Mouse (Mus musculus): ENCODE data around the gene Clec14a.
A peak's percentile ranks its signal among the peaks of the same experiment; 100 is the strongest.
"Not testable (repeated sequence)": the region's sequence is repeated elsewhere in the genome, so short reads cannot be mapped to it uniquely, and the experiment has no call there.

Gene Clec14a

GRCm38 (mm10) chr12:58268563-58269501 is at the start of gene Clec14a:
Gene Clec14a, minus strand, starts transcription at chr12:58269290.
- DNase-seq: peak; percentile 27

DNA sequence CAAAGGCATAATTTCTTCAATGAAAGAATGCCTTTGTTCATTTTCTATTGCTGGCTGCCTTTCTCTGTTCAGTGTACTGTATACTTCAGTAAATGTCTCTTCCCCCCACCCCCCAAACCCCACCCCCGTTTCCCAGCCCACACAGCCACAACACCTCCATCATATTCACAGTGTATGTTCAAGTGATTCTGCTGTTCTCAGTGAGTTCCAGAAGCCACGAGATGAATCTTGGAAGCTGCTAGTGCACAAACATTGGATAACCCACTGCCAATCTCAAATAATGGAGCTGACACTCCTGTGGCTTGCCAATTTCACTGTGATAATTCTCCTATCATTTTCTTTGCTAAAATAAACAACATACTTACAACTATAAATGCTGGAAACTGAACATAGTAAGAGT is 38.7 kb upstream of the Clec14a start:
- DNase-seq: no peak

- DNase-seq: not testable (repeated sequence)
Measured at GRCm38 (mm10) chr12:58306402-58306801, 37.3 kb upstream of the Clec14a start.

DNA sequence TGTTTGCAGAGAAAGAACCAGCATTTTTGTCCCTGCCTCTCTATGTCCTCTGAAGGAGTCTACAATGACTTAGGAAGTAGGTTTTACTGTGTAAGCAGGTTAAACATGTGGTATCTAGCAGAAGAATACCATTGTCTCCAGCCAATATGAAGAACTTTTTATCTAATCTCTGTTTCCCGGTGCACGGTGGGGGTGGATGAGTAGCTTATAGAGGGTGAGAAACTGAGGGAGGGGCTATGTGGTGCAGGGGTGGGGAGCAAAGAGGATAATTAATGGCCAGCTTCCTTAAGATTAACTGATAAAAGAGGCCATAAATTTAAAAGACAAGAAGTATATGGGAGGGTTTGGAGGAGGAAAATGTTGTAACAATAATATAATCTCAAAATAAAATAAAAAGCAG is 36.5 kb upstream of the Clec14a start:
- DNase-seq: no peak

GRCm38 (mm10) chr12:58296980-58297379 is 27.9 kb upstream of the Clec14a start:
- no peak for DNase-seq

- no peak for DNase-seq
Measured at GRCm38 (mm10) chr12:58285912-58286311, 16.8 kb upstream of the Clec14a start.

- no peak for DNase-seq
Measured at GRCm38 (mm10) chr12:58270520-58270919, 1.4 kb upstream of the Clec14a start.

GRCm38 (mm10) chr12:58269505-58269904 is 415 bp upstream of the Clec14a start:
- no peak for DNase-seq

GRCm38 (mm10) chr12:58268186-58268562 is 916 bp downstream of the Clec14a start:
- peak; percentile 7 for DNase-seq

DNA sequence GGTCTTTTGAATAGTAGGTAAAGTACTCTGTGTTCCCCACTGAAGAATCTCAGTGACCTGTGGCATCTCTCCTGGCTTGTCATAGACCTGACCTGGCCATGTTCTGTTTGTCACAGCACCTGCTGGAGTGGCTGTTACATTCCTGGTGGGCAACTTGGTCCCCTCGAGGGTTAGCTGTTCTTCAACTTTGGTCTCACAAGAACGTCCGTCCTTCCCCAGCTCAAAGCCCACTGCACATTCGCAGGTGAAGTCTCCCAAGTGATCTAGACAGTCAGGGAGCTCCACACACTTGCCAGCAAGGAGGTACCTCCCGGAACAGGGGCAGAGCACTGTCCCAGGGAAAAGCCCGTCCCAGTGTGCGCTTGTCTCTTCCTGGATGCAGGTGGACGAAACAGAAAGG is 1.3 kb downstream of the Clec14a start:
- DNase-seq: no peak

DNA sequence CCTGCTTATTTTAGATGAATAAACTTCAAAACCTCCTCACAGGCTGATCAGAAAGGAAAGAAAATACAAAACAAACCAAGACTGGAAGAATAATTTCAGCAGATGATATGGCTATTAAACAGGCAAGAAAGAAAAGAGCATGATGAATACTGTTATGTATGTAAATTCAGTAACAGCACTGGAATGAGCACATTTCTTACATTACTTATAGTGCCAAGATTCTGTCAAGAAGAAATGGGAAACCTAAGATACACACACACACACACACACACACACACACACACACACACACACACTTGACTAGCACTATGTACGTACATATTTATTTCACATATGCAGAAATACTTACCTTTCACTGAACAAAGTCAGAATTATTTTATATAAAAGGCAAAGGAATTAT is 17.2 kb downstream of the Clec14a start:
- DNase-seq: no peak

- no peak for DNase-seq
Measured at GRCm38 (mm10) chr12:58232489-58232888, 36.6 kb downstream of the Clec14a start.

DNA sequence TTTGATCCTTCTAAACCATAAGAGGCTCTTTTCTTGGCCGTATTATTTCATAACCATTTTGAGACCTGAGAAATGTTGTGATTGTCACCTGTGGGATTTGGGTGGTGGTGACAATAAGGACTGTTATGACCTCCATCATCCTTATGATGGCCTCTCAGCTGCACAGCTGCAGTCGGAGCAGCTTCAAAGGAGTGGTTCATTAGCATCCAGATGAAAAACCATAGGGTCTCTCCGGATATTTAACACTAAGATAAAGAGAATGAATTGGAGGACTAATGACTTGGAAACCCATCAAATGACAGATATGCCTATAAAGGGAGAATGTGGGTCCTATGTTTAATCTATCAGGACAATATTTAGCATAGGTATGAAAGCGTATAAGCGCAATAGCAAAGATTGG is 43.4 kb downstream of the Clec14a start:
- DNase-seq: no peak

GRCm38 (mm10) chr12:58219078-58219477 is 50.0 kb downstream of the Clec14a start:
- no peak for DNase-seq

DNA sequence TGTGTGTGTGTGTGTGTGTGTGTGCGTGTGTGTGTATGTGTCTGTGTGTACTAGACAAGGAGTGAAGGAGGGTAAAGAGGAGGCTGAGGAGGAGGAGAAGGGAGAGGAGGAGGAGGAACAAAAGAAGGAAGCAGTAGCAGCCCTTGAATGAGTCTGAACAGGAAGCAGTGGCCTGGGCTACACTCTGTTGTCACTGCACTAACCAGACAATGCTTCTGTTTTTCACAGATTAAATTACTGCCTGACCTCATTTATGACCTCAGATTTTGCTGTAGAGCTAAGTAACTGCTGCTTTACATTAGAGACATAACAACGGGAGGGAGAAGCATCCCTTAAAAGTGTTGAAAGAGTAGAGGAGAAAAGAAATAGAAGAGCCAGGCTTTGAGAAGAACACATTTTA is 52.9 kb downstream of the Clec14a start:
- no peak for DNase-seq

Measured in right cerebral cortex, postnatal 14 days (tissue).